Mouse (Mus musculus): ENCODE measurements around the gene Txnrd2. TPM values are rescaled to one million over a fixed set of nuclear protein-coding genes. Genes with fewer than 3 reads are reported as not detected.

Txnrd2 gene
- polyA plus RNA-seq, 1 experiment from 2014 or later, result 23.4 TPM

- peaks cover 20% of the 10 kb centered on the region for H3K4me1 ChIP-seq
- H3K4me3 ChIP-seq, result no peak overlapping the region
- H3K4me2 ChIP-seq, result no peak overlapping the region
- ATAC-seq, result no peak
- H3K27ac ChIP-seq, result no peak overlapping the region
- no peaks in the 10 kb centered on the region for H3K9me3 ChIP-seq (replicated peaks)
- H3K36me3 ChIP-seq (ENCODE audit: poor library complexity, severe bottlenecking), result 0 out of 2 replicates have a peak, but pooled peaks cover 6% of the 10 kb centered on the region
- no peaks in the 10 kb centered on the region for H3K27me3 ChIP-seq
- WGBS, result 63% methylated on average over 4 of the region's 4 CpGs
- no peak overlapping the region for H3K9ac ChIP-seq
These were observed 54.8 kb downstream of the Txnrd2 start for GRCm38 (mm10) chr16:18480933-18481485.

- no peak overlapping the region for H3K4me3 ChIP-seq
- WGBS, result 96% methylated on average over 3 of the region's 3 CpGs
- H3K9me3 ChIP-seq (replicated peaks), result no peaks in the 10 kb centered on the region
- no peak overlapping the region for H3K9ac ChIP-seq
- no peak overlapping the region for H3K27ac ChIP-seq
- H3K27me3 ChIP-seq, result no peaks in the 10 kb centered on the region
- H3K4me2 ChIP-seq, result no peak overlapping the region
- ATAC-seq, result no peak
- 0 out of 2 replicates have a peak, but pooled peaks cover 6% of the 10 kb centered on the region for H3K36me3 ChIP-seq (ENCODE audit: poor library complexity, severe bottlenecking)
- H3K4me1 ChIP-seq, result peaks cover 20% of the 10 kb centered on the region
These were observed 56.2 kb downstream of the Txnrd2 start for GRCm38 (mm10) chr16:18482431-18482830.

GRCm38 (mm10) chr16:18483839-18484238 is 57.7 kb downstream of the Txnrd2 start:
- no peak for ATAC-seq
- Histone ChIP-seq H3K36me3 (ENCODE audit: poor library complexity, severe bottlenecking) (no peaks in the 10 kb centered on the region), H3K9ac (no peak overlapping the region), H3K27ac (no peak overlapping the region), H3K27me3 (no peaks in the 10 kb centered on the region), H3K4me3 (no peak overlapping the region), H3K9me3 (replicated peaks) (no peaks in the 10 kb centered on the region), H3K4me2 (no peak overlapping the region), H3K4me1 (peaks cover 20% of the 10 kb centered on the region)
- WGBS, result 68% methylated on average over 5 of the region's 5 CpGs

GRCm38 (mm10) chr16:18484386-18484785 is 58.2 kb downstream of the Txnrd2 start:
- H3K27me3 ChIP-seq, result no peaks in the 10 kb centered on the region
- H3K27ac ChIP-seq, result 0 out of 2 replicates have a peak overlapping the region, but pooled peaks have one; percentile 17
- no peak overlapping the region for H3K4me2 ChIP-seq
- WGBS, result 9% methylated on average over 4 of the region's 4 CpGs
- ATAC-seq, result no peak
- peaks cover 17% of the 10 kb centered on the region for H3K4me1 ChIP-seq
- H3K9ac ChIP-seq, result no peak overlapping the region
- no peaks in the 10 kb centered on the region for H3K9me3 ChIP-seq (replicated peaks)
- no peaks in the 10 kb centered on the region for H3K36me3 ChIP-seq (ENCODE audit: poor library complexity, severe bottlenecking)
- no peak overlapping the region for H3K4me3 ChIP-seq

GRCm38 (mm10) chr16:18484794-18485435 is 58.7 kb downstream of the Txnrd2 start:
- 15% methylated on average over 5 of the region's 5 CpGs for WGBS
- H3K27me3 ChIP-seq, result no peaks in the 10 kb centered on the region
- no peak overlapping the region; the same call in 1 of the 2 replicates for H3K9ac ChIP-seq
- no peak overlapping the region for H3K4me3 ChIP-seq
- no peaks in the 10 kb centered on the region for H3K9me3 ChIP-seq (replicated peaks)
- peak; percentile 36; the same call in 1 of the 2 replicates for ATAC-seq
- peaks cover 13% of the 10 kb centered on the region for H3K4me1 ChIP-seq
- H3K36me3 ChIP-seq (ENCODE audit: poor library complexity, severe bottlenecking), result no peaks in the 10 kb centered on the region
- 0 out of 2 replicates have a peak overlapping the region, but pooled peaks have one; percentile 17 for H3K27ac ChIP-seq
- H3K4me2 ChIP-seq, result no peak overlapping the region

- ATAC-seq, result no peak
- H3K9me3 ChIP-seq (replicated peaks), result no peaks in the 10 kb centered on the region
- no peak overlapping the region for H3K4me2 ChIP-seq
- H3K4me3 ChIP-seq, result no peak overlapping the region
- H3K27ac ChIP-seq, result no peak overlapping the region
- H3K9ac ChIP-seq, result no peak overlapping the region
- H3K4me1 ChIP-seq, result peaks cover 13% of the 10 kb centered on the region
- no peaks in the 10 kb centered on the region for H3K36me3 ChIP-seq (ENCODE audit: poor library complexity, severe bottlenecking)
- H3K27me3 ChIP-seq, result no peaks in the 10 kb centered on the region
- 95% methylated on average over 2 of the region's 2 CpGs for WGBS
These were observed 59.9 kb downstream of the Txnrd2 start for GRCm38 (mm10) chr16:18486126-18486525.

- Histone ChIP-seq H3K4me2 (no peak overlapping the region), H3K36me3 (ENCODE audit: poor library complexity, severe bottlenecking) (no peaks in the 10 kb centered on the region), H3K4me3 (no peak overlapping the region), H3K27ac (no peak overlapping the region), H3K4me1 (no peaks in the 10 kb centered on the region), H3K9me3 (replicated peaks) (no peaks in the 10 kb centered on the region), H3K9ac (no peak overlapping the region), H3K27me3 (no peaks in the 10 kb centered on the region)
- no peak for ATAC-seq
- WGBS, result 93% methylated on average over 3 of the region's 3 CpGs
These were observed 64.1 kb downstream of the Txnrd2 start for GRCm38 (mm10) chr16:18490281-18490680.

GRCm38 (mm10) chr16:18490894-18491293 is 64.7 kb downstream of the Txnrd2 start:
- WGBS, result 58% methylated on average over 1 of the region's 1 CpGs
- Histone ChIP-seq H3K4me2 (no peak overlapping the region), H3K27me3 (no peaks in the 10 kb centered on the region), H3K4me1 (no peaks in the 10 kb centered on the region), H3K27ac (no peak overlapping the region), H3K36me3 (ENCODE audit: poor library complexity, severe bottlenecking) (no peaks in the 10 kb centered on the region), H3K9me3 (replicated peaks) (no peaks in the 10 kb centered on the region), H3K9ac (no peak overlapping the region), H3K4me3 (no peak overlapping the region)
- no peak for ATAC-seq

- H3K27ac ChIP-seq, result peak overlapping the region; percentile 94
- no peaks in the 10 kb centered on the region for H3K27me3 ChIP-seq
- H3K4me2 ChIP-seq, result peak overlapping the region; percentile 83
- H3K4me3 ChIP-seq, result peak overlapping the region; percentile 73
- ATAC-seq, result peak; percentile 71; the same call in 1 of the 2 replicates
- H3K36me3 ChIP-seq (ENCODE audit: poor library complexity, severe bottlenecking), result peaks cover 17% of the 10 kb centered on the region
- peaks cover 24% of the 10 kb centered on the region for H3K4me1 ChIP-seq
- peak overlapping the region; percentile 85 for H3K9ac ChIP-seq
- no peaks in the 10 kb centered on the region for H3K9me3 ChIP-seq (replicated peaks)
- WGBS, result 4% methylated on average over 6 of the region's 6 CpGs
These were observed 71.8 kb downstream of the Txnrd2 start for GRCm38 (mm10) chr16:18497865-18498515.

- peak; percentile 98 for ATAC-seq
- H3K27me3 ChIP-seq, result no peaks in the 10 kb centered on the region
- H3K9me3 ChIP-seq (replicated peaks), result no peaks in the 10 kb centered on the region
- WGBS, result 0% methylated on average over 50 of the region's 51 CpGs
- H3K27ac ChIP-seq, result peak within 1 kb of the TSS; percentile 94
- H3K4me1 ChIP-seq, result peaks cover 24% of the 10 kb centered on the region
- peak within 1 kb of the TSS; percentile 73 for H3K4me3 ChIP-seq
- peak within 1 kb of the TSS; percentile 85 for H3K9ac ChIP-seq
- H3K36me3 ChIP-seq (ENCODE audit: poor library complexity, severe bottlenecking), result peaks cover 17% of the 10 kb centered on the region
- peak within 1 kb of the TSS; percentile 83 for H3K4me2 ChIP-seq
These were observed 72.4 kb downstream of the Txnrd2 start, which contains the start of the genes Gnb1l and Rtl10 for GRCm38 (mm10) chr16:18498558-18498990. Gnb1l (plus strand) TSS chr16:18498713. Rtl10 (plus strand) TSS chr16:18498901.

- H3K9me3 ChIP-seq (replicated peaks), result no peaks in the 10 kb centered on the region
- no peaks in the 10 kb centered on the region for H3K27me3 ChIP-seq
- under 1% methylated on average over 24 of the region's 24 CpGs for WGBS
- H3K4me2 ChIP-seq, result peak overlapping the region; percentile 83
- H3K9ac ChIP-seq, result peak overlapping the region; percentile 85
- no peak for ATAC-seq
- H3K4me1 ChIP-seq, result peaks cover 24% of the 10 kb centered on the region
- H3K4me3 ChIP-seq, result peak overlapping the region; percentile 73
- H3K36me3 ChIP-seq (ENCODE audit: poor library complexity, severe bottlenecking), result peaks cover 17% of the 10 kb centered on the region
- H3K27ac ChIP-seq, result peak overlapping the region; percentile 94; the same call in 1 of the 2 replicates
These were observed 72.8 kb downstream of the Txnrd2 start for GRCm38 (mm10) chr16:18498996-18499395.

GRCm38 (mm10) chr16:18501531-18501930 is 75.3 kb downstream of the Txnrd2 start:
- no peak overlapping the region for H3K4me2 ChIP-seq
- no peak overlapping the region for H3K4me3 ChIP-seq
- H3K27ac ChIP-seq, result no peak overlapping the region
- ATAC-seq, result no peak
- 94% methylated on average over 6 of the region's 6 CpGs for WGBS
- H3K36me3 ChIP-seq (ENCODE audit: poor library complexity, severe bottlenecking), result peaks cover 19% of the 10 kb centered on the region
- no peaks in the 10 kb centered on the region for H3K9me3 ChIP-seq (replicated peaks)
- no peaks in the 10 kb centered on the region for H3K27me3 ChIP-seq
- no peak overlapping the region for H3K9ac ChIP-seq
- H3K4me1 ChIP-seq, result peaks cover 24% of the 10 kb centered on the region

Data from forebrain, embryonic 13.5 days (tissue).